Mouse (Mus musculus) kidney, postnatal 14 days (tissue): ENCODE results near the gene Phospho2.
A peak's percentile ranks its signal among the peaks of the same experiment; 100 is the strongest.
"Not testable (repeated sequence)": the region's sequence is repeated elsewhere in the genome, so short reads cannot be mapped to it uniquely, and the experiment has no call there.

ENCODE experiments used
- DNase-seq: peaks from one replicate; pipeline ENCODE4 v3.0.0; 2022; ENCODE audit warnings: mixed read lengths

The Phospho2 gene

DNA sequence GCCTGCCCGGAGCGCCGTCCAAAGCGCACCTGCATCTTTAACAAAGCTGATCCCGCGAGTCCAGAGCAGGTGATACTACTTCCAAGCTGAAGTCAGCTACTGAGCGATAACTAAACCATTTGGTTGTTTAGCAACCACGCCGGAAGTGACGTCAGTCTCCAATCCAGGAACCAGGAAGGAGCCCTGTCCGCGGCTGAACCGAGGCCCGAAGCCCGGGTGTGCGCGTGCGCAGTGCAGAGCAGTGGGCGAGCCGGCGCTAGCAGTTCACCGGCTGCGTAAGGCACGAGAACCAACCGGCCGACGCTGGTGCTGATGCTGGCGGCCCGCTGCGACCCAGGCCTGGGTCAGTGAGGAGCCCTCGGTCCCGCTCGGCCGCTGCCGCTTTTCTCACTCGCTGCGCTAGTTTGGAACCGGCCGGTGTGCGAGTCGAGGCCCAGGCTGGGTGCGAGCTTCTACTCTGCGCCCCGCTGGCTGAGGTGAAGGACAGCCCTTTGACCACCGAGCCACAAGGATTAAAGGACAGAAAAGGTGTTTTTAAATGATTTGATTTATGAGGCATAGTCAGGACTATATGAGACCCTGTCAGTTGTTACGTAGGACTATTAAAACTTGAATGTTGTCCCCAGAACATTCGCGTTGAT lies at the start of gene Phospho2, which contains the start of gene Ccdc173:
Phospho2 (plus strand) TSS at position 195 of the 641 bp plus-strand sequence.
Ccdc173 (minus strand) TSS at position 147 of the 641 bp plus-strand sequence.
- DNase-seq = peak; percentile 99

DNA sequence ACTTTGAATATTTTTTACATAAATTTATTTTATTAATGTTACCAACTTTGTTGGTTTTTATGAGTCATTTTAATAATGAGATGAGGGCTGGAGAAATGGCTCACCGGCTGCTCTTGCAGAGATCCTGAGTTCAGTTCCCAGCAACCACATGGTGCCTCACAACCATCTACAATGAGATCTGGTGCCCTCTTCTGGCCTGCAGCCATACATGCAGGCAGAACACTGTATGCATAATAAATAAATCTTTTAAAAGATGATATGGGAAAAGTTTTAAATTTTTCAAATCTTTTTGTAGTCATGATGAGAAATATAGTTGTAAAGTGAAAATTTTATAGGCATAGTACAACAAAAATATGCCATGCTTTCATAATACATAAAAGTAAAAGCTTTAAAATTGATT lies 44.3 kb upstream of the Phospho2 start:
- no peak for DNase-seq

DNA sequence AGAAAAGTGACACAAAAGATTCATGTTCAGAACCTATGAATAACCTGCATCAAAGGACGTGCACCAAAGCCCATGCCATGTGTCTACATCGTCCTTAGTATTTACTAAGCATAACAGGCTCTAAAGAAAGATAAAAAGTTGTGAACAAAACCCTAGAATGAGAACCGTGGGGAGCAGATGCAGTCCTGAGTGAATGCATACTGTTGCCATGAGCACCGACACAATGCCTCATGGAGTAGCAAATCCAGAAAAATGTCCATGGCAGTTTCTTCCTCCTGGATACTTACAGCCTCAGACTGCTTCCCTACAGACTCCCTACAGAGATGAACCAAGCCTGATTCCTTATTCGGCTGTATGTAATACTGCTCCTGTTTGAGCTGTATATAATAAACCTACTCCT lies 28.4 kb upstream of the Phospho2 start:
- DNase-seq = no peak

DNA sequence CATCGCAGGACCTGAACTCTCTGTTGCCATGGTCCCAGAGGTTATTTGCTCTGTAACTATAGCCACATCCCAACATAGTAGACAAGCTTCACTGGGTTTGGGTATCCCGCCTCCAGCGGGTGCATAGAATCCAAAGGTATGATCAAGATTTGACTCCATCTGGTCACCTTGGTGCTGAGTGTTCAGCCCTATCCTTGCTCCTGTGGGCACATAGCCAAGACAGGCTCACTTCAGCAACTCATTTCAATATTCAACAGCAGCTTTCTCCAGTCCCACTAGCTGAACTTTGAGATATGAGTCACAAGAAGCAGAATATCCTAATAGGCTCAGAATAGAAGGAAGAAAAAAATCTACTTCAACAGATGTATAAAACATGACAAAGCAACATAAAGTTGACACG lies 26.1 kb upstream of the Phospho2 start:
- DNase-seq = peak; percentile 48

DNA sequence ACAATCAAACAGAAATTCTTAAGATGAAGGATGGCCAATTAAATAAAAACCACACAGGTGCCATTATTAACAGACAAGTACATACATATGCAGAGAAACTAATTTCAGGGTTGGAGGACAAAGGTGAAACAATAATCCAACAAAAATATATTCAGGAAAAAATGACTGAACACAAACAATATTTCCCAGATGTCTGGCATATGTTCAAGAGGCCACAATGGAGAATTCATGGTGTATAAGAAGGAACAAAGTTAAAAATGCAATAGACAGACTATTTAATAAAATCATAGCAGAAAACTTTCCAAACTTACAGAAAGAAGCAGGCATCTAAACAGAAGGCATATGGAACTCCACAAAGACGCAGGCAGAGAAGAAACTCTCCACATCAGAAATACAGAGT lies 24.7 kb upstream of the Phospho2 start:
- no peak for DNase-seq

DNA sequence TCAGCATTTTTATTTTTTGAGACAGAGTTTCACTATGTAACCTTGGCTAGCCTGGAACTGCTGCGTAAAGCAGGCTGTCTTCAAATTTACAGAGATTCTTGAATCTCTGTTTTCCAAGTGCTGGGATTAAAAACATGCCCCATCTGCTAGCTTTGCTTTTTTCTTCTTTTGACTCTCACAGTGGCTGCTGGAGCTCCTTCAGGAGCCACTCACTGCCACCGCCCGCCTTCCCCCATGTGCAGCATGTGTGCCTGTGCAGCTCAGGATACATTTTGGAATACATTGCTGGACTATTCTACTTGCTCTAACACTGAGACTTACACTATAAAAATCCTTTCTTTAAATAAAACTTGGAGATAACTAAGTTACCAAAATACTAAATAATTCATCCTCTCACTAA lies 16.1 kb upstream of the Phospho2 start:
- DNase-seq = no peak

DNA sequence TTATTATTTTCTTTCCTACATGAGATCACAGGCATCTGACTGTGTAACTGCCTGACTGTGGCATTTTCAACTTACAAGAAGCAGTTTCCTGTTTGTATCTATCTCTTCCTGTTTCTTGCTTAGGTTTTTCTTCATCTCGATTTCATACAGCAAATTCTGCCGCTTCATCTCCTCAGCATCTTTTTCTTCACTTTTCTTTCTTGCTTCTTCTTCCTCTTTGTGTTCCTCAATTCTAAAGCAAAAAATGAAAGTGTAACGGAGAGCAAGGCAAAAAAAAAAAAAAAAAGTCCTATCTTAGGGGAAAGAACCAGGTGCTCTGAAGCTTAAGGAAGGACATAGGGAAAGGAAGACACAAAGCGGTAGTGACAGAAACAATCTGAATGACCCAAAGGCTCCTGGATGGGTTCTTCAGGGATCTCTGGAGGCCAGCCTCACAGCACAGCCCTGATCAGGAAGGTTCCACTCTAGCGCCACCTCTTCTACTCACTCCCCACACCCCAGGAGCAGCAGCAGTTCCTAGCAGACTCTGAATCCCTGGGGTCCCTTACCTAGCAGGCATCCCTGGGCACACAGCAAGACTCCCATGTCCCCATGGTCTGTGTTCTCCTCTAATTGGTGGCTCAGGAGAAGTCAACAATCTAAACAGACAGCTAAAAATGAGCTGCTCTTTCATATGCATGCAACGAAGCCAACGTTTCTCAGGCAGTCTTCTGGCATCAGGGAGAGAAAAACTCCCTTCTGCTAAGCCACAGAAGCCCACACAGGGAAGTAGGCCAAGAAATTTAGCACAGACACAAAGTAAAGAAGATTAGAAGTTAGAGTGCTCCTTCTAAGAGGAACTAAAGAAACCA lies 11.2 kb upstream of the Phospho2 start:
- DNase-seq = no peak

DNA sequence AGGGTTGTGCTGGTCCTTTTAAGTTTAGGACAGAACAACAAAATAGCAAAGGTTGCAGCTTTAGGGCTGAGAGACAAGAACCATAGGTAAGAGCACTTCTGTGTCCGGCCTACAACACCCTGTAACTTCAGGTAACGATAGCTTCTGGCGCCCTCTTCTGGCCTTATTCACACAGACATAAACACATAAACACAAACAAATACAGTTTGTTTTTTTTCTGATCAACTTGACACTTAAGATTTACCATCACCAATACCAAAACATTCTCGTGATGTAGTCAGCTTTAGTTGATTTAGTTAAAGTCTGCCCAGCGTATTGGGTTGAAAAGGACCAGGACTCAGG lies 10.6 kb upstream of the Phospho2 start:
- DNase-seq = peak; percentile 36

DNA sequence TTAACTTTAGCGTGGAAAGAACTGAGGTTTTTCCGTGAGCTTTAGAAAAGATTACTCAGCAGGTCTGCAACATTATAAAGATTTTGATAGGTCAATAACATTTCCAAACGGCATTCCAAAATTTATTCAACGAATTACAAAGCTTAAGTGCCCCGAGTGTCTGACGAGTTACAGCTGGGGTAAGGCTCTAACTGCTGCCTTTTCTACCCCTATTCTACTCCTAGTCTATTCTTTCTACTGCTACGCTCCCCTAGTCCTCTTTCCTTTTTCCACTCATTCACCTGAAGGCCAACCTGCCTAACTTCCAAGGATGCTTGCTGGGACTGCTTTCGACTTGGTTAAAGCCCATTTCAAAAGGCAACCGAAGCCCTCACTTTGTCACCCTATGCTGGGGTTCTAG lies 449 bp upstream of the Phospho2 start:
- no peak for DNase-seq

DNA sequence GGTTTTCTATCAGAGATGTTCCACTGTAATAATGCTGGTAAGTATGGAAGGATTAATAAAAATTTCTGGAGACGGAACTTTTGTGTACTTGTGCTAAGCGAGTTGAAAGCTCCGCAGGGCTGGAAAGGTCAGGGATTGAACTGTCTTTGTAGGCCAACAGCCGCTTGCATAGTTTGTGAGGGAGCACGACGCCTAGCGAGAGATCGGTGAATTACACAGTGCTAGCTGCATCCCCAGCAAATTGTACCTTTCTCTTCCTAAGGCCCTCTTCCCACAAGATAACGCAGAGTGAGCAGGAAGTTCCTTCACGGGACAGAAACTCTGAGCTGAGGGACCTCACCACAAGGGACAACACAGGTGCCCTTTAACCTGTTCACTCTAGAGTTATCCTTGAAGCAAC lies 862 bp downstream of the Phospho2 start:
- peak; percentile 91 for DNase-seq

DNA sequence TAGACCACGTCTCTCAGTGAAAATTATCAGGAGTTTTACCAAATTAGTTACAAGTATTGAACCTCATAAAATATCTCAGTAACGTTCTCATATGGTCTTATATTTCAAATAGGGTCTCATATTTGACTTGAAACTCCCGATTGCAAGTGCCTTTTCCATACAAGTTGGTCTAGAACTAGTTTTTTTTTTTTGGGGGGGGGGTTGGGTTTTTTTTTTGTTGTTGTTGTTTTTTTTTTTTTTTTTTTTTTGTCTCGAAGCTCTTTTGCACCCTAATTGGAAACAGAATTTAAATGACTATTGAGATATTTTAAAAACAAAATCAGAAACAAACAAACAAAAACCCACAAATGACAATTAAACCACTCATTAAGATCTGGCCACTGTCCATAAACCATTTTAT lies 1.3 kb downstream of the Phospho2 start:
- no peak for DNase-seq

DNA sequence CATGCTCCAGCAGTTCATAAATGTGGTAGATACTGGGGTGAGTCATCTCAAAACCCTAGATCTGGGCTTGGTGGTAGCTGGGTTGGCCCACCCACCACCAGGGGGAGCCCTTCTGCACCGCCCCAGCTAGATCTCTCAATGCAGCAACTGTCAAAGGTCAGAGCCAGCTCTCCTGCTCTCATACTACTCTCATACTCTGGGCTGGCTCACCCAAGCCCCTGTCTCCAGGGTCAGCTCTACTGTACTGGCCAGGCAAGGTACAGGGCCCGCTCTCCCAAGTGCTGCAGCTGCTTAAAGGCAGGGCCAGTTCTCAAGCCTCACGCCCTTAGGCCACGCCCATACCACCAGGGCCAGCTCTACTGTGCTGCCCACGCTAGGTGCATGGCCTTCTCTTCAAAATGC lies 13.5 kb downstream of the Phospho2 start:
- peak; percentile 77 for DNase-seq

DNA sequence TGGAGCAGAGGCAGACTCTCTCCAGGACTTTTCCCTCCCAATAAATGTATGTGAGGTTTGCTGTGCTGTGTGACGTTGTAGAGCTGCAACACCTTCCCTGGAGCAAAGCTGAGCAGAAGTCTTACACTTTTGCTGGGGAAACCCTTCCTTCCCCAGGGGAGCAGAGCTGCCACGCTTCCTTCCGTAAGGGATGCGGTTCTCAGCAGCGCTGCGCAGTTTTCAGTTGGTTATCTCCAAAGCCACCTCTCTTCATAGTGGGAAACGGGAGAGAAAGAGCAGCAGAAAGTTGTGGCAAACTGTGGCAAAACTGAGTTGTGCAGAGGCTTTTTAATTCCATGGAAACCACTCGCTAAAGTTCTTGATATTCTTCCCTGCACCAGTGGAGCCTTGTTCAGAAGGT lies 14.3 kb downstream of the Phospho2 start:
- no peak for DNase-seq

DNA sequence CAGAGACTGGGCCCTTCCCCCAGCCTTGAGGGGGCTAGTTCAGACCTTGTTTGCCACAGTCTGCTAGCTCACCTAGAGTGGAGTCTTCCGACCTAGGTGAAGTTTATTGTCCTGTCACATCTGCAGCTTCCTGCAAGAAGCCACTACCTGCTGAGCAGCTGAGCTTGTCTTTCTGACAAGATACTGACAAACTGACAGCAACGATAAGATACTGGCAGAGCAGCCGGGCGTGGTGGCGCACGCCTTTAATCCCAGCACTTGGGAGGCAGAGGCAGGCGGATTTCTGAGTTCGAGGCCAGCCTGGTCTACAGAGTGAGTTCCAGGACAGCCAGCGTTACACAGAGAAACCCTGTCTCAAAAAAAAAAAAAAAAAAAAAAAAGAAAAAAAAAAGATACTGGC lies 15.2 kb downstream of the Phospho2 start:
- DNase-seq = not testable (repeated sequence)

DNA sequence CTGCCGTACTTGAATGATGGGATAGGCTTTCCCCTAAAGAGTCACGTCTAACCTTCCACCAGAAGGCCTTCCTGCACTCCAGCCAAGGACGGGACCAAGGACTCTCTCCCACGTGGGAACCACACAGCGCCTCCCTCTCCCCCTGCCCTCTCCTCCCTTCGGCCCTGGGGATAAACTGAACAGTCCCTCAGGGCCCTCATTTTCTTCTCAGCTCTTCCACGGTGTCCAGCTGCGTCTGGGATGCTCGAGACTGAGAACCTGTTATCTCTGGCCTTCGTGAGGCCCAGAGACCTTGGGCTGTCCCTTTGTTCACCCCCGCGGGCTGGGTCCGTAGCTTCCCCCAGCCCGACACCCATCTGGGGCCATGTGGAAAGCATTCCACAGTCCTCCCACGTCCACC lies 20.7 kb downstream of the Phospho2 start:
- no peak for DNase-seq

DNA sequence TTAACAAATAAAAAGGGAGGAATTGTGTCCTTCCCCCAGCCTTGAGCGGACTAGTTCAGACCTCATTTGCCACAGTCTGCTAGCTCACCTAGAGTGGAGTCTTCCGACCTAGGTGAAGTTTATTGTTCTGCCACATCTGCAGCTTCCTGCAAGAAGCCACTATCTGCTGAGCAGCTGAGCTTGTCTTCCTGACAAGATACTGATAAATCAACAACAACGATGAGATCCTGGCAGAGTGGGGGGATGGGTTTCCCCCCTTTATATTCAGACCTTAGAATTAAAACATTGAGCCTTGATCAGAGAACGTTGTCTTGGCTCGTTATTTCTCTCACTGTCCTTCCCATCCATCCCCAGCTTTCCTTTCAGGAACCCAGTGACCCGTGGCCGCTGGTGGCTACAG lies 21.9 kb downstream of the Phospho2 start:
- DNase-seq = not testable (repeated sequence)

DNA sequence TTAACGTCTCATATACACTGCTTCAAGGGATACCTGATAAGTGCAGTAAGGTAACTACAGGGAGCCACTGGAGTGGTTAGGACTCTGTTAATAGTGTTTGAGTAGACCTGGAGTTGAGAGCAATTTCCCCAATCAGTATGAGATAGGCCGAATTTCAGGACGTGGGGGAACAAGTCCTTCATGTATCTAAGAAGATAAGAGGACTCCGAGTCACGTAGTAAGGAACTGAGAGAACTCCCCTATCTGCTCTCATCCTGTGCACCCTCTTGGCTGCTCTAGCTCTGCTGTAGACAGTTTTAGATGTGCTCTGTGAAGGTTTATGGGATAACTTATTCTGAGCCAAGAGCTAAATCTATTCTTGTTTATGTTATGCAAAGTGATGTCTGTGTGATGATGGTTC lies 27.2 kb downstream of the Phospho2 start:
- no peak for DNase-seq

DNA sequence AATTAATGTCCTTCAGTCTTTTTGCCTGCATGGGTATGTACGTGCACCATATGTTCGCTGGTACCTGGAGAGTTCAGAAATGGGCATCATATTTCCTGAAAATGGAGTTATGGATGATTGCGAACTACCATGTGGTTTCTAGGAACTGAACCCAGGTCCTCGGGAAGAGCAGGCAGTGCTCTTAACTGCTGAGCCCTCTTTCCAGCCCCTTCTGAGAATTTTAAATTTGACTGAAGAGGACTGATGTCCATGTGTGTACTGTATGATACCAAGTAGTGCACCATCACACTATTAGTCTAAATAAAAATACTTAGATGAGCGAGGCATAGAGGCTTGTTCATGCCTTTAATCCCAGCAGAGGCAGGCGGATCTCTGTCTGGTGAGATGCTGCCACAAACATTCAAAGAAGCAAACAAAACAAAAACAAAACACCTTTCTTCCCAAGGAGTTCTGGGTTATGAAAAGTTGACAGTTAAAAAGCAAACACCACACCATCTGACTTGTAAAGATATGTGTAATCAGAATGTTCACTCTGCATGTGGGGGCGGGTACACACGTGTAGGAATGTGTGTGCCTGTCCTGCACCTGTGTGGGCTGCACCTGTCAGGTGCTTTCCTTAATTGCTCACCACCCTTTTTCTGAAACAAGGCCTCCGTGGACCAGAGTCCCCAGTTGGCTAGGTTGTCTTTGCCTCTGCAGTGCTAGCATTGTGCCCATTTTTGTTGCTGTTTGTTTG lies 29.1 kb downstream of the Phospho2 start:
- no peak for DNase-seq

DNA sequence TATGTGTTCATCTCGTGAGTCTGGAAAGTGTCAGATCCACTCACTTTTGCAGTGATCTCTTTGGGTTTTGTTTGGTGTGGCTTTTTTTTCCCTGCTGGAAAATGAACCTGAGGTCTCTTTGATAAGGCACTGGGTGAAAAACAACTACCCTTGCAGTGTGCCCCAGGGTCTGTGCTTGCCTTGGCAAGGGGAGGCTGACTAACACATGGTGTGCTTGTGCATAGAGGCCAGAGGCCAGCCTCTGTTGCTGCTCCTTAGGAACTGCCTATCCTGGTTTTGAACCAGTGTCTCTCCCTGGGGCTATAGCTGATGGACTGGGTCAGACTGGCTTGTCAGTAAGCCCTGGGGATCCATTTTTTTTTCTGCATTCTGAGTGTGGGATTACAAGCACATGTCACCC lies 30.8 kb downstream of the Phospho2 start:
- DNase-seq = no peak

DNA sequence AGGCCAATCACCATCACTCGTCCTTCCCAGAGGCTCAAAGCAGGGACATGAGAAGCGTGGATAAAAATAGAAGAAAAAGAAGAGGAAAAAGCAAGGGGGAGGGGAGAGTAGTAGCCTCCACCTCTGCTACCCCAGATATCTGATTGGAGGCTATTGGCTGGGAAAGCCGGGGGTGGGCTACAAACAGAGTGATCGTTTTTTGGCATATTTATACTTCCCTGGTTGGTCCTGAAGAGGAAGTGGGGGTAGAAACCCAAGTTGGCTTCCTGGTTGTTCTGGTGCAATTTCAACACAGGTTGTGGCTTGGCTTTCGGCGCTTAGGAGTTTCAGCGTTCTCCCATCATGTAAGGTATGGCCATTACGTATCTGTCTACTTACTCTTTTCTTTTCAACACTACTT lies 32.3 kb downstream of the Phospho2 start, which contains the start of gene Klhl23:
Klhl23 (plus strand) TSS at position 234 of the 400 bp plus-strand sequence.
- DNase-seq = no peak

DNA sequence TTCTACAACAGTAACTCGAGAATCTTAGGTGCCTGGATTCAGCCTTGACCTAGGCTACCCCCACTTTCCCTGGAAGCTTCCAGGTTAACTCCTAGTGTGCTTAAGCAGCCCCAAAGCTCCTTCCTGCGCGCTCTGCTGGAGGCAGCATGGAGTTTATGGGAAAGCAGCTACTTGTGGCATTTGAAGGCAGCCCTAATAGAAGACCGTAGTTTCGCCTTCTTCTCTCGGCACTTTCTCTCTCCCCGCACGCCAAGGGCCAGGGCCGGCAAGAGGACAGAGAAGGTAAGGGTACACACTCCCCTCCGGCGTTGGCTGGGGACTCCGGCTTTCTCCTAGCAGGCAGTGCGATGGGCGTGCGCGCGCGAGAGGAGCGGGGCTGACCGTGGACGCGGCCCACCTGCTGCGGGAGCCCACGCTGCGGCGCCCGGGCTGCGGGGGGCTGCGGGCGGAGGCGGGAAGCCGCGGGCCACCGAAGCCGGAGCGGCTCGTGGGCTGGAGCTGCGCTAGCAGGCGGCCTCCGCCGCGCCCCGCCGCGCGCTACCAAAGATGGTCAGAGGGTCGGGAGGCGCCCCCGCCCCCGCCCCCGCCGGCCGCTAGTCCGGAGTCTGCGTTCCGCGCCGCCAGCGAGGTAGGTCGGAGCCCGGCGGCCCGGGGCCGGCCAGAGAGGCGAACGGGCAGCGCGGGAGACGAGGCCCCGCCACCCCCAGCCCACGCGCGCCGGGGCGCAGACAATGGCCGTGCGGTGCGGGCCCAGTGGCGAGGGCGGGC lies 33.1 kb downstream of the Phospho2 start:
- peak; percentile 61 for DNase-seq

DNA sequence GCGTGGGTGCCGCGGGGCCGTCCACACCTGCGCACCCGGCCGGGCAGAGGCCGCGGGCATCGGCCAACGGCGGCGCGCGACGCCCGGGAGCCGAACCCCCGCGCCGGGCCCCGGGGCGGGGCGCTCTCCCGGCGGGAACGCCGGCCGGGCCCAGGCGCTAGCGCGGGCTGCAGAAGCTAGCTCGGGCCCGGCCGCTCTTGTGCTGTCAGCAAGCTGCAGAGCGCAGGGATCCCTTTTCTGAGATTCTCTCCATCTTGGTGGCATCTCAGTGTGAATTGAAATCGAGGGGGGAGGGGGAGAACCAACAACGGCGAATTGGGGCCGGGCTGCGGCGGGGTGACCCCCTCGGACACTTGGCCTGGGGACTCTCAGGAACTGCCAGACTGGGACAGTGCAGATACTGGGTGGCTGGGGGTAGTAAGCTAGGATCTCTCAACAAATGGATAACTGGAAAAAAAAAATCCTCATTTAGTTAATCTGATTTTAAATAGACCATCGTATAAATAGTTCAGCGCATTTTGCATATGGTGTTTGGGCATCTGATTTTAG lies 33.8 kb downstream of the Phospho2 start:
- DNase-seq = peak; percentile 58

DNA sequence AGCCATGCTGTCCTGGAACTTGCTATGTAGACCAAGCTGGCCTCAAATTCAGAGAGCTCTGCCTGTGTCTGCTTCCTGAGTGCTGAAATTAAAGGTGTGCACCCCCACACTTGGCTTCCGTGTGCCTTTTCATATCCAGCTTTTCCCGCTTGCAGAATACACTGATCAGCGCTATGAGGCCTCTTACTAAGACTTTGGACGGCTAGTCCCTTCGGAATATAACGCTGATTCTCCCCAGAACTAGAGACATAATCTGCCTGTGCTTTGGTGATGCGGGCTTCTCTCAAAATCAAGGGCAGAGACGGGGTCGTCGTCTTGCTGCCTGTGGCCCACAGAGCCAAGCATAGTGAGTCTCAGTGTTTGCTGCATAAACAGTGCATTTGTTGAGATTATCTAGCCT lies 36.5 kb downstream of the Phospho2 start:
- no peak for DNase-seq
